Comparison of ENCODE assay signal across 11 mouse cellular contexts in the genomic region with DNA sequence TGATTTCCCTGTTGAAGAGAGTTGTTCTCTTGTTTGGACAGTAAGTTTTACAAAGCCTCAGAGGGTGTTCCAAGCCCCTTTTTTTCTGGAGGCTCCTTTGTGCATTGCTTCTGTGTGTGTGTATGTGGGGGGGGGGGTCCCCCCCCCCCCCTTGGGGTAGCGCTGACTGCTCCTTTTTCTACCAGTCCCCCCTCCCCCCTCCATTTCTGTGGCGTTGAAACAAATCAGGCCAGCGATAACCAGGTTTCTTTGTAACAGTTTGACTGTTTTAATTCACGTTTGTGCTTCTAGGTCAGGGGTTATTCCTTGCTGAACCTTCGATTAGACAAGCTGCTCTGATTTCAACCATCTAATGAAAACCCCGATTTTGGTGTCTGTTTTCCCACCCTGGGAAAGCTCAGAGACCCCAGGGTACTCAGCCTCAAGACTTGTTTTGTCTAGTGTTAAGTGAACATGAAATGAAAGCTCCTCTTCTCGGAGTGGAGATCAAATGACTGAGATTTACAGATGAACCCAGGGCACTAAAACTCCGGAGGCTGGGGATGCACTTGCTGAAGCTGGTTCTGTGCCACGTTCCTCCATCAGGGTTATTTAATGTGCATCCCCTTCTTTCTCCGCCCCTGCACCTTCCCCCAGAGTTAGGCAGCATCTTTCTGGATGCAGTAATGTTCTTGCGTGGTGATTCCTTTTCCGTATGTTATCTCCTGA. TPM values are rescaled to one million over a fixed set of nuclear protein-coding genes. Genes with fewer than 3 reads are reported as not detected.
DNase-seq lines count a peak whose midpoint lies in the region; ATAC-seq and TF ChIP-seq lines count a peak whose summit lies in the region.
"Had no signal": no experiment of that assay in that cellular context is flagged by ENCODE, and none has a peak within 500 bp of the region (broad histone marks: within the 10 kb centered on the region; RNA-seq: fewer than 3 reads in every experiment).

No protein-coding gene starts in this region.

- TF ChIP-seq CTCF in hindbrain, postnatal 0 days (IDR thresholded peaks at IDR 0.05; ENCODE audit: low read depth), result no peak
- TF ChIP-seq CTCF in midbrain, postnatal 0 days (IDR thresholded peaks at IDR 0.05), result no peak

- peak; percentile 50 for ATAC-seq in forebrain, embryonic 12.5 days (ENCODE audit: low FRiP score)
- peak; percentile 49; the same call in 1 of the 2 replicates for ATAC-seq in hindbrain, postnatal 0 days
- ATAC-seq in midbrain, postnatal 0 days (ENCODE audit: low FRiP score), result no peak
- ATAC-seq: inflammation-experienced regulatory T-cells, adult 6 months had no signal

- no peaks in the 10 kb centered on the region for H3K9me3 ChIP-seq in forebrain, embryonic 12.5 days
- H3K9me3 ChIP-seq in hindbrain, postnatal 0 days (ENCODE audit: low read length), result no peaks in the 10 kb centered on the region
- H3K9me3 ChIP-seq in midbrain, postnatal 0 days (ENCODE audit: low read length), result no peaks in the 10 kb centered on the region
- H3K9me3 ChIP-seq: heart, embryonic 12.5 days had no signal

- no peaks in the 10 kb centered on the region for H3K27me3 ChIP-seq in forebrain, embryonic 12.5 days
- H3K27me3 ChIP-seq in hindbrain, postnatal 0 days (ENCODE audit: insufficient read depth, low read length), result no peaks in the 10 kb centered on the region
- no peaks in the 10 kb centered on the region for H3K27me3 ChIP-seq in midbrain, postnatal 0 days (ENCODE audit: insufficient read depth, low read length)
- H3K27me3 ChIP-seq: heart, embryonic 12.5 days had no signal

- peak; percentile 36 for DNase-seq in embryo, embryonic 9.5 days (ENCODE audit: extremely low spot score)
- DNase-seq in hindbrain, postnatal 0 days (ENCODE audit: low spot score), result no peak
- DNase-seq in midbrain, postnatal 0 days (ENCODE audit: low spot score), result no peak
- DNase-seq in spleen, postnatal 4 days (ENCODE audit: low spot score in 2 of 2), result no peak
- no peak for DNase-seq in lung, postnatal 14 days
- no peak for DNase-seq in cerebellum, adult 8-10 months
- DNase-seq in cerebellum, postnatal 14 days, result no peak
- DNase-seq: lung, adult 2 months had no signal

- H3K27ac ChIP-seq in forebrain, embryonic 12.5 days, result peak overlapping the region; percentile 91
- H3K27ac ChIP-seq in hindbrain, postnatal 0 days, result 0 out of 2 replicates have a peak overlapping the region, but pooled peaks have one; percentile 7
- no peak overlapping the region; the same call in 1 of the 2 replicates for H3K27ac ChIP-seq in midbrain, postnatal 0 days (ENCODE audit: low read depth, low read length)

- peak overlapping the region; percentile 5; the same call in 1 of the 2 replicates for H3K4me3 ChIP-seq in forebrain, embryonic 12.5 days (replicated peaks)
- H3K4me3 ChIP-seq in hindbrain, postnatal 0 days (ENCODE audit: low read length), result no peak overlapping the region
- no peak overlapping the region for H3K4me3 ChIP-seq in midbrain, postnatal 0 days (ENCODE audit: low read depth, low read length)
- H3K4me3 ChIP-seq: heart, embryonic 12.5 days had no signal

- WGBS in forebrain, embryonic 12.5 days, result 15% methylated on average over 11 of the region's 12 CpGs
- 20% methylated on average over 12 of the region's 12 CpGs for WGBS in hindbrain, postnatal 0 days
- 19% methylated on average over 12 of the region's 12 CpGs for WGBS in midbrain, postnatal 0 days

- H3K9ac ChIP-seq in forebrain, embryonic 12.5 days, result peak overlapping the region; percentile 21; the same call in 1 of the 2 replicates
- H3K9ac ChIP-seq in hindbrain, postnatal 0 days (replicated peaks; ENCODE audit: low read length), result peak overlapping the region; percentile 31; the same call in 1 of the 2 replicates
- no peak overlapping the region for H3K9ac ChIP-seq in midbrain, postnatal 0 days (replicated peaks; ENCODE audit: low read length, poor library complexity, severe bottlenecking)

- H3K4me2 ChIP-seq in forebrain, embryonic 12.5 days, result peak overlapping the region; percentile 48
- peak overlapping the region; percentile 40 for H3K4me2 ChIP-seq in hindbrain, postnatal 0 days (ENCODE audit: low read depth, low read length)
- peak overlapping the region; percentile 22 for H3K4me2 ChIP-seq in midbrain, postnatal 0 days (ENCODE audit: low read depth, low read length, poor library complexity, severe bottlenecking)
- H3K4me2 ChIP-seq: heart, embryonic 12.5 days had no signal

- peaks cover 21% of the 10 kb centered on the region for H3K4me1 ChIP-seq in forebrain, embryonic 12.5 days
- H3K4me1 ChIP-seq in hindbrain, postnatal 0 days (ENCODE audit: insufficient read depth, low read length), result peaks cover 14% of the 10 kb centered on the region
- 0 out of 2 replicates have a peak, but pooled peaks cover 6% of the 10 kb centered on the region for H3K4me1 ChIP-seq in midbrain, postnatal 0 days (ENCODE audit: insufficient read depth, low read length)

- 0 out of 2 replicates have a peak, but pooled peaks cover 5% of the 10 kb centered on the region for H3K36me3 ChIP-seq in forebrain, embryonic 12.5 days (replicated peaks)
- H3K36me3 ChIP-seq in hindbrain, postnatal 0 days (ENCODE audit: insufficient read depth, low read length), result no peaks in the 10 kb centered on the region
- no peaks in the 10 kb centered on the region for H3K36me3 ChIP-seq in midbrain, postnatal 0 days (ENCODE audit: insufficient read depth, low read length)

RNA-seq across cellular contexts. Expression of a gene that starts 56.5 kb away (rescaled TPM):
- polyA plus RNA-seq in forebrain, embryonic 12.5 days (2016; fragmentation: Nextera tagmentation; extraction: Ambion mirVana), result 141 and 143 TPM in 2 replicates
- 39.3 and 57.2 TPM in 2 replicates for total RNA-seq in hindbrain, postnatal 0 days (2014; rRNA removed)
- 26.1 and 28.8 TPM in 2 replicates for polyA plus RNA-seq in hindbrain, postnatal 0 days (2015; fragmentation: Nextera tagmentation; extraction: Ambion mirVana)
- 33.4 and 49.3 TPM in 2 replicates for total RNA-seq in midbrain, postnatal 0 days (2014; rRNA removed)
- polyA plus RNA-seq in midbrain, postnatal 0 days (2015; fragmentation: Nextera tagmentation; extraction: Ambion mirVana), result 19.1 and 20.3 TPM in 2 replicates
